ENCODE assay signal across 25 mouse cellular contexts in genomic region chr6:55189406-55189805, GRCm38 (mm10). TPM values are rescaled to one million over a fixed set of nuclear protein-coding genes. Genes with fewer than 3 reads are reported as not detected.
DNase-seq lines count a peak whose midpoint lies in the region; ATAC-seq and TF ChIP-seq lines count a peak whose summit lies in the region.
"Had no signal": no experiment of that assay in that cellular context is flagged by ENCODE, and none has a peak within 500 bp of the region (broad histone marks: within the 10 kb centered on the region; RNA-seq: fewer than 3 reads in every experiment).

No protein-coding gene starts in this region.

- H3K9me3 ChIP-seq in kidney, embryonic 14.5 days (ENCODE audit: control insufficient read depth, low read length): no peaks in the 10 kb centered on the region
- H3K9me3 ChIP-seq in kidney, embryonic 16.5 days (ENCODE audit: low read length): no peaks in the 10 kb centered on the region
- no peaks in the 10 kb centered on the region for H3K9me3 ChIP-seq in liver, postnatal 0 days (ENCODE audit: low read length)

- TF ChIP-seq EP300 in liver, postnatal 0 days (IDR thresholded peaks at IDR 0.05; ENCODE audit: low read depth): no peak

- TF ChIP-seq CTCF in kidney, adult 2 months (conservative IDR thresholded peaks at IDR 0.05; ENCODE audit: insufficient read depth, insufficient read length, low read depth, low read length): no peak
- TF ChIP-seq CTCF in liver, adult 2 months (IDR thresholded peaks at IDR 0.05; ENCODE audit: low read depth, low read length): no peak
- no peak for TF ChIP-seq CTCF in liver, postnatal 0 days (IDR thresholded peaks at IDR 0.05; ENCODE audit: low read depth)

- no peak for TF ChIP-seq POLR2A in kidney, adult 2 months (IDR thresholded peaks at IDR 0.05; ENCODE audit: low read depth, low read length)
- no peak for TF ChIP-seq POLR2A in liver, adult 2 months (IDR thresholded peaks at IDR 0.05; ENCODE audit: extremely low read depth, insufficient read depth, low read length)

- peak; percentile 63 for DNase-seq in kidney, adult 2 months
- peak; percentile 69 for DNase-seq in kidney, adult 9 months
- DNase-seq in liver, adult 2 months (ENCODE audit: extremely low read depth, low read depth, low spot score): peak; percentile 84
- no peak for DNase-seq in liver, postnatal 0 days
- DNase-seq: adrenal gland, adult 2 months; adrenal gland, adult 8-10 months; adrenal gland, postnatal 10 days; adrenal gland, postnatal 14 days; adrenal gland, postnatal 25 days; adrenal gland, postnatal 36 days; B cell, adult 2 months; cerebellum, adult 11 months; cerebellum, adult 11-12 months; cerebellum, adult 18-20 months had no signal

- H3K36me3 ChIP-seq in kidney, adult 2 months (ENCODE audit: control insufficient read depth, insufficient read depth, low read length): no peaks in the 10 kb centered on the region
- no peaks in the 10 kb centered on the region for H3K36me3 ChIP-seq in kidney, embryonic 14.5 days (ENCODE audit: control insufficient read depth, insufficient read depth, low read length)
- no peaks in the 10 kb centered on the region for H3K36me3 ChIP-seq in kidney, embryonic 16.5 days (ENCODE audit: insufficient read depth, low read length)
- H3K36me3 ChIP-seq in liver, adult 2 months (ENCODE audit: control insufficient read depth, insufficient read depth, low read length): no peaks in the 10 kb centered on the region
- no peaks in the 10 kb centered on the region for H3K36me3 ChIP-seq in liver, postnatal 0 days (replicated peaks; ENCODE audit: insufficient read depth, low read length)
- H3K36me3 ChIP-seq: G1E had no signal

- no peaks in the 10 kb centered on the region for H3K27me3 ChIP-seq in kidney, adult 2 months (replicated peaks; ENCODE audit: control insufficient read depth, insufficient read depth, low read length)
- no peaks in the 10 kb centered on the region for H3K27me3 ChIP-seq in kidney, embryonic 14.5 days (ENCODE audit: control insufficient read depth, insufficient read depth, low read length)
- no peaks in the 10 kb centered on the region for H3K27me3 ChIP-seq in kidney, embryonic 16.5 days (ENCODE audit: insufficient read depth, low read length)
- H3K27me3 ChIP-seq in liver, adult 2 months (ENCODE audit: control insufficient read depth, insufficient read depth, low read length): no peaks in the 10 kb centered on the region
- H3K27me3 ChIP-seq in liver, postnatal 0 days (ENCODE audit: insufficient read depth, low read length): no peaks in the 10 kb centered on the region
- H3K27me3 ChIP-seq: Patski had no signal

- ATAC-seq in kidney, embryonic 14.5 days (ENCODE audit: low FRiP score, low TSS enrichment): no peak
- no peak for ATAC-seq in kidney, embryonic 16.5 days (ENCODE audit: low FRiP score, low TSS enrichment)
- no peak for ATAC-seq in liver, postnatal 0 days
- ATAC-seq: activated CD4-positive, CD25-positive, alpha-beta regulatory T cell, adult 4 months; CD4-positive, CD25-positive, alpha-beta regulatory T cell, adult 4 months; Patski had no signal

- H3K4me2 ChIP-seq in kidney, embryonic 14.5 days (replicated peaks; ENCODE audit: low read depth, low read length): no peak overlapping the region
- H3K4me2 ChIP-seq in kidney, embryonic 16.5 days (replicated peaks; ENCODE audit: low read depth, low read length): no peak overlapping the region
- H3K4me2 ChIP-seq in liver, postnatal 0 days (ENCODE audit: low read depth, low read length): no peak overlapping the region

- peaks cover 9% of the 10 kb centered on the region; the same call in 1 of the 2 replicates for H3K4me1 ChIP-seq in kidney, adult 2 months (ENCODE audit: control insufficient read depth, insufficient read depth, low read length)
- no peaks in the 10 kb centered on the region for H3K4me1 ChIP-seq in kidney, embryonic 14.5 days (ENCODE audit: control insufficient read depth, insufficient read depth, low read length)
- H3K4me1 ChIP-seq in kidney, embryonic 16.5 days (ENCODE audit: insufficient read depth, low read length): no peaks in the 10 kb centered on the region
- peaks cover 18% of the 10 kb centered on the region for H3K4me1 ChIP-seq in liver, adult 2 months (ENCODE audit: control insufficient read depth, insufficient read depth, low read length)
- no peaks in the 10 kb centered on the region for H3K4me1 ChIP-seq in liver, postnatal 0 days (ENCODE audit: insufficient read depth)

- H3K9ac ChIP-seq in kidney, embryonic 14.5 days (ENCODE audit: low read depth, low read length): no peak overlapping the region
- no peak overlapping the region for H3K9ac ChIP-seq in kidney, embryonic 16.5 days (replicated peaks; ENCODE audit: low read length)
- H3K9ac ChIP-seq in liver, adult 2 months (ENCODE audit: low read depth, low read length): no peak overlapping the region
- H3K9ac ChIP-seq in liver, postnatal 0 days (replicated peaks): no peak overlapping the region

- H3K4me3 ChIP-seq in kidney, adult 2 months (ENCODE audit: insufficient read depth, low read depth, low read length): no peak overlapping the region
- H3K4me3 ChIP-seq in kidney, embryonic 14.5 days (ENCODE audit: low read length): no peak overlapping the region
- no peak overlapping the region for H3K4me3 ChIP-seq in kidney, embryonic 16.5 days (ENCODE audit: low read length)
- H3K4me3 ChIP-seq in liver, adult 2 months (ENCODE audit: insufficient read depth, low read depth, low read length): no peak overlapping the region
- no peak overlapping the region for H3K4me3 ChIP-seq in liver, postnatal 0 days (ENCODE audit: low read depth, low read length)

- H3K79me2 ChIP-seq in liver, adult 2 months (ENCODE audit: control insufficient read depth, insufficient read depth, low read length): no peaks in the 10 kb centered on the region

- H3K27ac ChIP-seq in kidney, adult 2 months (ENCODE audit: insufficient read depth, low read depth, low read length): peak overlapping the region; percentile 69
- no peak overlapping the region for H3K27ac ChIP-seq in kidney, embryonic 14.5 days (ENCODE audit: low read depth, low read length)
- H3K27ac ChIP-seq in kidney, embryonic 16.5 days (ENCODE audit: low read length): no peak overlapping the region
- peak overlapping the region; percentile 80 for H3K27ac ChIP-seq in liver, adult 2 months (replicated peaks; ENCODE audit: insufficient read depth, low read depth, low read length)
- H3K27ac ChIP-seq in liver, postnatal 0 days (ENCODE audit: low read depth): no peak overlapping the region

RNA-seq across cellular contexts. Expression of gene Mindy4, which starts 13.8 kb away (rescaled TPM):
- polyA plus RNA-seq in kidney, adult 2 months (2012; rRNA removed): 14.3 and 14.6 TPM in 2 replicates
- polyA plus RNA-seq in kidney, embryonic 14.5 days (2014; fragmentation: Nextera tagmentation; extraction: Ambion mirVana): 10.5 and 17.7 TPM in 2 replicates
- 17.0 and 19.3 TPM in 2 replicates for polyA plus RNA-seq in kidney, embryonic 16.5 days (2015; fragmentation: Nextera tagmentation; extraction: Ambion mirVana)
- 4.1 and 7.7 TPM in 2 replicates for total RNA-seq in liver, adult 2 months (2014; rRNA removed)
- polyA plus RNA-seq in liver, adult 2 months (2012; rRNA removed): 3.3 and 4.3 TPM in 2 replicates
- 1.0 and 1.7 TPM in 2 replicates for polyA plus RNA-seq in liver, postnatal 0 days (2015; fragmentation: Nextera tagmentation; extraction: Ambion mirVana)
- total RNA-seq: CH12.LX had no signal
- polyA plus RNA-seq: G1E had no signal

RNA-seq across cellular contexts. Expression of gene Inmt, which starts 14.6 kb away (rescaled TPM):
- 27.0 and 30.3 TPM in 2 replicates for polyA plus RNA-seq in kidney, adult 2 months (2012; rRNA removed)
- 3.6 and 4.0 TPM in 2 replicates for polyA plus RNA-seq in kidney, embryonic 14.5 days (2014; fragmentation: Nextera tagmentation; extraction: Ambion mirVana)
- polyA plus RNA-seq in kidney, embryonic 16.5 days (2015; fragmentation: Nextera tagmentation; extraction: Ambion mirVana): 11.2 and 13.8 TPM in 2 replicates
- total RNA-seq in liver, adult 2 months (2014; rRNA removed): 2,150 and 2,435 TPM in 2 replicates
- 370 and 421 TPM in 2 replicates for polyA plus RNA-seq in liver, adult 2 months (2012; rRNA removed)
- polyA plus RNA-seq in liver, postnatal 0 days (2015; fragmentation: Nextera tagmentation; extraction: Ambion mirVana): 9.8 and 18.7 TPM in 2 replicates
- total RNA-seq: CH12.LX, ES-E14, G1E had no signal
- polyA plus RNA-seq: activated CD4-positive, CD25-positive, alpha-beta regulatory T cell, adult 4 months; brain, embryonic 14.5 days; C2C12; CD4-positive, CD25-positive, alpha-beta regulatory T cell, adult 4 months; G1E had no signal

RNA-seq across cellular contexts. Expression of gene Crhr2, which starts 56.6 kb away (rescaled TPM):
- 0.98 and 1.5 TPM in 2 replicates for polyA plus RNA-seq in kidney, adult 2 months (2012; rRNA removed)
- not detected in 2 replicates for polyA plus RNA-seq in kidney, embryonic 14.5 days (2014; fragmentation: Nextera tagmentation; extraction: Ambion mirVana)
- 0.11 and 0.12 TPM in 2 replicates for polyA plus RNA-seq in kidney, embryonic 16.5 days (2015; fragmentation: Nextera tagmentation; extraction: Ambion mirVana)
- 0.09 and 0.13 TPM in 2 replicates for total RNA-seq in liver, adult 2 months (2014; rRNA removed)
- 0.64 and 1.2 TPM in 2 replicates for polyA plus RNA-seq in liver, adult 2 months (2012; rRNA removed)
- not detected in 2 replicates for polyA plus RNA-seq in liver, postnatal 0 days (2015; fragmentation: Nextera tagmentation; extraction: Ambion mirVana)
- total RNA-seq: adrenal gland, adult 2 months; adrenal gland, postnatal 14 days; adrenal gland, postnatal 25 days; adrenal gland, postnatal 36 days; CH12.LX; MEL had no signal
- polyA plus RNA-seq: activated CD4-positive, CD25-positive, alpha-beta regulatory T cell, adult 4 months; CD4-positive, CD25-positive, alpha-beta regulatory T cell, adult 4 months; G1E; Patski had no signal

Comparison
In these comparisons a context has a peak if more than half of its experiments do, and no peak if none do; other contexts are left out.
1. H3K27ac ChIP-seq: peak in kidney, adult 2 months (single experiment) and liver, adult 2 months (single experiment); none in kidney, embryonic 14.5 days (single experiment), kidney, embryonic 16.5 days (single experiment) and liver, postnatal 0 days (single experiment).
2. RNA of gene Inmt, which starts 14.6 kb away (polyA plus RNA-seq): 370 to 421 TPM in liver, adult 2 months; 27.0 to 30.3 TPM in kidney, adult 2 months, 11.2 to 13.8 TPM in kidney, embryonic 16.5 days, 9.8 to 18.7 TPM in liver, postnatal 0 days and 3.6 to 4.0 TPM in kidney, embryonic 14.5 days; every median in the first group is over 10 times any median in the second.